Mouse (Mus musculus) cortical plate, adult 2 months (tissue): ENCODE data around the gene Trim8.

Source experiments
- CTCF ChIP-seq: fragments of 200-500 bp; IDR thresholded peaks from 2 replicates; pipeline ENCODE4 v1.5.1; 2011; ENCODE audit warnings: mild to moderate bottlenecking, control low read depth, low read length; ENCODE audit not compliant: insufficient read depth; ENCODE audit errors: extremely low read depth
- POLR2A ChIP-seq: fragments of 200-500 bp; IDR thresholded peaks from 2 replicates; pipeline ENCODE4 v1.6.1; 2011; ENCODE audit warnings: mild to moderate bottlenecking, low read length, control low read depth; ENCODE audit not compliant: insufficient read depth; ENCODE audit errors: extremely low read depth

GRCm38 (mm10) chr19:46523480-46524151, 22.1 kb downstream of the Trim8 start:
- TF ChIP-seq POLR2A (0 out of 2 replicates have a peak, but pooled peaks have one; percentile 25), CTCF (no peak)
